Mouse (Mus musculus) lung, postnatal 0 days (tissue): Measurements from ENCODE around the gene Dpm3. TPM values are rescaled to one million over a fixed set of nuclear protein-coding genes. Genes with fewer than 3 reads are reported as not detected.
A peak's percentile ranks its signal among the peaks of the same experiment; 100 is the strongest.

Source experiments
- ATAC-seq: fragments of 200-750 bp; cut with Nextera tagmentation; 2 replicates; pipeline ENCODE4 v1.8.0; 2017; ENCODE audit warnings: moderate library complexity
- DNase-seq: peaks from one replicate; pipeline ENCODE4 v3.0.0-alpha.2; 2016; ENCODE audit warnings: low spot score
- H3K27ac ChIP-seq: fragments of 300-500 bp; sonication (generic); 2 replicates; pipeline ENCODE4 v1.5.1; 2014; ENCODE audit warnings: antibody characterized with exemption, mild to moderate bottlenecking, low read length, mixed read lengths
- H3K27me3 ChIP-seq: fragments of 300-500 bp; sonication (generic); replicated peaks from 2 replicates; pipeline ENCODE4 v1.6.1; 2014; ENCODE audit warnings: low read length, mixed read lengths; ENCODE audit not compliant: insufficient read depth
- H3K36me3 ChIP-seq: fragments of 300-500 bp; sonication (generic); 2 replicates; pipeline ENCODE4 v1.6.1; 2014; ENCODE audit warnings: low read length, mixed read lengths; ENCODE audit not compliant: insufficient read depth
- H3K4me1 ChIP-seq: fragments of 300-500 bp; sonication (generic); 2 replicates; pipeline ENCODE4 v1.6.1; 2014; ENCODE audit warnings: antibody characterized with exemption, low read depth, low read length, mixed read lengths; ENCODE audit not compliant: insufficient read depth
- H3K4me2 ChIP-seq: fragments of 300-500 bp; sonication (generic); replicated peaks from 2 replicates; pipeline ENCODE4 v1.6.1; 2014; ENCODE audit warnings: low read depth, mild to moderate bottlenecking, low read length, moderate library complexity, mixed read lengths
- H3K4me3 ChIP-seq: fragments of 300-500 bp; sonication (generic); 2 replicates; pipeline ENCODE4 v1.5.1; 2014; ENCODE audit warnings: low read depth, low read length
- H3K9ac ChIP-seq: fragments of 300-500 bp; sonication (generic); replicated peaks from 2 replicates; pipeline ENCODE4 v1.6.1; 2014; ENCODE audit warnings: low read depth, mild to moderate bottlenecking
- H3K9me3 ChIP-seq: fragments of 300-500 bp; sonication (generic); 2 replicates; pipeline ENCODE4 v1.6.1; 2016; ENCODE audit warnings: low read length, mixed read lengths
- CTCF ChIP-seq: IDR thresholded peaks from 2 replicates; pipeline ENCODE4 v1.5.1; 2016; ENCODE audit warnings: antibody characterized with exemption, mild to moderate bottlenecking
- EP300 ChIP-seq: IDR thresholded peaks from 2 replicates; pipeline ENCODE4 v1.6.1; 2016; ENCODE audit warnings: antibody characterized with exemption, mild to moderate bottlenecking, control low read depth
- WGBS: fragments of 180-500 bp; shearing (Covaris S2); extraction: QIAGEN DNeasy Blood & Tissue Kit; methylation state at CpG from one replicate; pipeline ENCODE4 v1.1.7; 2014; 5-methylcytosine and 5-hydroxymethylcytosine counted together
- microRNA counts: library from miRNA; unstranded; fragments of <30 nt; microRNA quantifications from one replicate; lab custom pipeline; 2015
- microRNA-seq: library from miRNA; unstranded; fragments of <30 nt; microRNA quantifications from one replicate; pipeline ENCODE4, GENCODE M21; 2016
- polyA plus RNA-seq: library from polyadenylated mRNA; unstranded; fragments of >200 nt; fragmentation: Nextera tagmentation; extraction: Ambion mirVana; gene quantifications from 2 replicates; pipeline ENCODE4 v1.2.1, GENCODE M21; 2015

Gene Dpm3
- polyA plus RNA-seq, 1 experiment from 2014 or later: 136 TPM

GRCm38 (mm10) chr3:89315930-89316831, 57.0 kb downstream of the Dpm3 start:
- Histone ChIP-seq H3K4me2 (peak overlapping the region; percentile 61), H3K9me3 (no peaks in the 10 kb centered on the region), H3K27me3 (peaks cover 32% of the 10 kb centered on the region), H3K27ac (peak overlapping the region; percentile 89), H3K4me1 (peaks cover 32% of the 10 kb centered on the region), H3K36me3 (no peaks in the 10 kb centered on the region), H3K4me3 (peak overlapping the region; percentile 23), H3K9ac (no peak overlapping the region; the same call in 1 of the 2 replicates)
- ATAC-seq: no peak
- TF ChIP-seq CTCF: no peak
- no peak for TF ChIP-seq EP300
- DNase-seq: no peak
- 8% methylated on average over 40 of the region's 40 CpGs for WGBS

MicroRNA genes within 50 kb of the gene (microRNA counts, 519-probe panel; counts per million panel counts)
- microRNA mmu-miR-92b (lab: Ali Mortazavi, UCI): not detected

Small RNAs within 50 kb of the gene (microRNA-seq; reads per million reads assigned to microRNA genes)
- 1,088 reads per million, percentile 75 among the genes with 10 or more reads in this experiment for gene Mir92b

Other genes with a start within 250 kb of the Dpm3 start
- 16.0 and 17.9 TPM in 2 replicates for gene Rusc1, start 166.0 kb upstream of the Dpm3 start, polyA plus RNA-seq
- not detected in 2 replicates for gene Gm43738, start 158.3 kb upstream of the Dpm3 start, polyA plus RNA-seq
- gene Fdps, start 157.4 kb upstream of the Dpm3 start, polyA plus RNA-seq: 185 and 199 TPM in 2 replicates
- 0.14 and 0.32 TPM in 2 replicates for gene Pklr, start 123.2 kb upstream of the Dpm3 start, polyA plus RNA-seq
- 0.19 and 0.31 TPM in 2 replicates for gene Hcn3, start 99.2 kb upstream of the Dpm3 start, polyA plus RNA-seq
- gene Clk2, start 94.6 kb upstream of the Dpm3 start, polyA plus RNA-seq: 16.2 and 17.7 TPM in 2 replicates
- gene Scamp3, start 81.9 kb upstream of the Dpm3 start, polyA plus RNA-seq: 89.6 and 94.2 TPM in 2 replicates
- gene Fam189b, start 76.2 kb upstream of the Dpm3 start, polyA plus RNA-seq: 6.6 and 8.4 TPM in 2 replicates
- 44.4 and 46.5 TPM in 2 replicates for gene Gba, start 56.4 kb upstream of the Dpm3 start, polyA plus RNA-seq
- gene Thbs3, start 44.2 kb upstream of the Dpm3 start, polyA plus RNA-seq: 77.3 and 77.7 TPM in 2 replicates
- 99.3 and 116 TPM in 2 replicates for gene Mtx1, start 32.3 kb upstream of the Dpm3 start, polyA plus RNA-seq
- 300 and 307 TPM in 2 replicates for gene Muc1, start 30.3 kb upstream of the Dpm3 start, polyA plus RNA-seq
- 282 and 309 TPM in 2 replicates for gene Krtcap2, start 13.4 kb upstream of the Dpm3 start, polyA plus RNA-seq
- 1.8 and 2.1 TPM in 2 replicates for gene Trim46, start 13.0 kb upstream of the Dpm3 start, polyA plus RNA-seq
- 95.7 and 96.4 TPM in 2 replicates for gene Slc50a1, start 11.2 kb downstream of the Dpm3 start, polyA plus RNA-seq
- gene Efna1, start 21.8 kb downstream of the Dpm3 start, polyA plus RNA-seq: 174 and 188 TPM in 2 replicates
- 4.4 and 6.7 TPM in 2 replicates for gene Efna3, start 63.6 kb downstream of the Dpm3 start, polyA plus RNA-seq
- 9.7 and 10.3 TPM in 2 replicates for gene Efna4, start 78.7 kb downstream of the Dpm3 start, polyA plus RNA-seq
- 133 and 177 TPM in 2 replicates for gene Adam15, start 90.6 kb downstream of the Dpm3 start, polyA plus RNA-seq
- gene Dcst2, start 102.6 kb downstream of the Dpm3 start, polyA plus RNA-seq: 0.16 and 0.25 TPM in 2 replicates
- 0.11 and 0.38 TPM in 2 replicates for gene Dcst1, start 105.9 kb downstream of the Dpm3 start, polyA plus RNA-seq
- 6.4 and 7.3 TPM in 2 replicates for gene Zbtb7b, start 135.4 kb downstream of the Dpm3 start, polyA plus RNA-seq
- not detected in 2 replicates for gene Lenep, start 143.4 kb downstream of the Dpm3 start, polyA plus RNA-seq
- gene Flad1, start 152.5 kb downstream of the Dpm3 start, polyA plus RNA-seq: 17.9 and 18.2 TPM in 2 replicates
- gene Cks1b, start 159.0 kb downstream of the Dpm3 start, polyA plus RNA-seq: 75.5 and 83.0 TPM in 2 replicates
- gene Shc1, start 159.1 kb downstream of the Dpm3 start, polyA plus RNA-seq: 52.6 and 55.7 TPM in 2 replicates
- 19.4 and 20.7 TPM in 2 replicates for gene Pygo2, start 170.9 kb downstream of the Dpm3 start, polyA plus RNA-seq
- gene Pbxip1, start 177.3 kb downstream of the Dpm3 start, polyA plus RNA-seq: 55.9 and 63.0 TPM in 2 replicates
- 53.5 and 96.6 TPM in 2 replicates for gene Pmvk, start 195.2 kb downstream of the Dpm3 start, polyA plus RNA-seq